Mouse (Mus musculus): ENCODE data around the gene Ncf2.

DNA sequence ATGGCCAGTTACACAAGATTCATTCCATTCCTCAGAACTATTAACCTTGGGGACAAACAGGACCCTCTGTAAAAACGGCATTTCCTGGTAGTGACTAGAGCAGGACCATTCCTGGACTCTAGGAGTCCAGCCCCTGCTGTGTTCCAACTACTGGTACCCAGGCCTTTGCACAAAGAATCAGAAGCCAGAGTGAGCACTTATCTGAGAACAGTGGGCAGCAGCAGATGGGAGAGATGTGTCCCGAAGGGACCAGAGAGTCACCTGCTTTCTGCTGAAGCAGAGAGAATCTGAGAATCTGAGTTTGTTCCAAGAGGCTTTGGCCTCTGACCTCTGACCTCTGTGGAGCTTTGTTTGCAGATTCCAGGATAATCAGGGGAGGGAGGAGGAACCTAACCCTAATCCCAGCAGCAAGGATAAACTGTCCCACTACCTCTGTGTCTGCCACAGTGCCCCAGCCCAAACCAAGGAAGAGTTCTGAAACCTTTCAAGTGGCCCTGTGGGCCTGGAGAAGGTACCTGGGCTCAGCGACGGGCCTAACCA lies 11.8 kb upstream of the Ncf2 start:
- TF ChIP-seq CTCF (IDR thresholded peaks at IDR 0.05; ENCODE audit: low read depth) (no peak), EP300 (optimal IDR thresholded peaks at IDR 0.05) (no peak)
